In the genomic region with DNA sequence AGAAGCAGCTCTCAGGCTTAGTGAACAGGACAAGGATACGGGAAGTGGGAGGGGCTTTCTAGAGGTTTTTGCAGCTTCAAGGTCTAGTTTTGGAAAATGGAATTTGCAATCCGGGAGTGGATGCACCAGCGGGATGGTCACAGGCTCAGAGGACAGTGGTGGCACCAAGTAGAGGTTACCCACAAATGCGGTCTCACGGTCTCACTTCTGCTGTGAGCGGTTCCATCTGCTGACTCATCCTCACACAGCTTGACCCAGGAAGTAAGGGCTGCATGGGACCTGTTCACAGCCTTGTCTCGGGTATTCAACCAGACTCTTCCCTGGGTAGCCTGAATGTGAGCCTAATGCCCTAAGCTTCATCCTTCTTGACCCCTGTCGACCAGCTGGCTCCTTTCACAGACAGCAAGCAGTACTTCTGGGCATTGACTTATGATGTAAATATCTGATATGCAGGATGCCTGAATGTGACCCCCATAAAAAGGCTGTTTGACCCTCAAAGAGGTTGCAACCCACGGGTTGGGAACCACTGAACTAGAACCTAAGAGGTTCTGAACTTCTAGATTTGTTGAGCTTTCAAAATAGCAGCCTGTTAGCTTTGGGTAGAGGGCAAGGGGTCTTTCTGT, we compare ENCODE assay signal across 12 mouse cellular contexts. TPM values are rescaled to one million over a fixed set of nuclear protein-coding genes. Genes with fewer than 3 reads are reported as not detected.
DNase-seq lines count a peak whose midpoint lies in the region; ATAC-seq and TF ChIP-seq lines count a peak whose summit lies in the region.
"Had no signal": no experiment of that assay in that cellular context is flagged by ENCODE, and none has a peak within 500 bp of the region (broad histone marks: within the 10 kb centered on the region; RNA-seq: fewer than 3 reads in every experiment).

No protein-coding gene starts in this region.

- no peak overlapping the region for H3K9ac ChIP-seq in liver, embryonic 12.5 days
- H3K9ac ChIP-seq in intestine, postnatal 0 days (ENCODE audit: low read depth, low read length) = no peak overlapping the region
- H3K9ac ChIP-seq: heart, embryonic 15.5 days; limb, embryonic 12.5 days had no signal

- 34% methylated on average over 9 of the region's 9 CpGs for WGBS in liver, embryonic 12.5 days (ENCODE audit: insufficient replicate concordance)
- WGBS in intestine, postnatal 0 days = 56% methylated on average over 9 of the region's 9 CpGs

- DNase-seq in adrenal gland, adult (ENCODE audit: inconsistent age in 2 of 2, low spot score in 1 of 2) = peak; percentile 23 to 68
- no peak for DNase-seq in adrenal gland, postnatal 10 days
- DNase-seq in kidney, postnatal 10 days = peak; percentile 16
- DNase-seq in kidney, adult 9 months = no peak
- DNase-seq in right cerebral cortex, adult 2 months (ENCODE audit: low spot score in 2 of 2) = no peak
- DNase-seq: cerebellum, adult 11-12 months had no signal

- H3K27me3 ChIP-seq in liver, embryonic 12.5 days (replicated peaks) = peaks cover 64% of the 10 kb centered on the region
- no peaks in the 10 kb centered on the region for H3K27me3 ChIP-seq in myocyte (ENCODE audit: control insufficient read depth, insufficient read depth, insufficient read length)
- H3K27me3 ChIP-seq in intestine, postnatal 0 days (replicated peaks; ENCODE audit: control insufficient read depth, insufficient read depth, low read length) = no peaks in the 10 kb centered on the region
- H3K27me3 ChIP-seq: heart, embryonic 15.5 days; limb, embryonic 12.5 days had no signal

- H3K4me3 ChIP-seq in liver, embryonic 12.5 days = no peak overlapping the region
- no peak overlapping the region for H3K4me3 ChIP-seq in myocyte
- H3K4me3 ChIP-seq in intestine, postnatal 0 days (ENCODE audit: low read depth, low read length) = no peak overlapping the region
- H3K4me3 ChIP-seq: heart, embryonic 15.5 days; limb, embryonic 12.5 days had no signal

- H3K4me1 ChIP-seq in liver, embryonic 12.5 days = peaks cover 64% of the 10 kb centered on the region
- H3K4me1 ChIP-seq in intestine, postnatal 0 days (replicated peaks; ENCODE audit: control insufficient read depth, insufficient read depth, low read length) = peaks cover 3% of the 10 kb centered on the region; the same call in 1 of the 2 replicates

- no peaks in the 10 kb centered on the region for H3K36me3 ChIP-seq in liver, embryonic 12.5 days
- H3K36me3 ChIP-seq in myocyte (ENCODE audit: control insufficient read depth, insufficient read depth) = no peaks in the 10 kb centered on the region
- H3K36me3 ChIP-seq in intestine, postnatal 0 days (ENCODE audit: control insufficient read depth, insufficient read depth) = no peaks in the 10 kb centered on the region
- H3K36me3 ChIP-seq: heart, embryonic 15.5 days; limb, embryonic 12.5 days had no signal

- no peaks in the 10 kb centered on the region for H3K9me3 ChIP-seq in liver, embryonic 12.5 days (replicated peaks)
- no peaks in the 10 kb centered on the region for H3K9me3 ChIP-seq in intestine, postnatal 0 days (ENCODE audit: control insufficient read depth)
- H3K9me3 ChIP-seq: heart, embryonic 15.5 days; limb, embryonic 12.5 days had no signal

- TF ChIP-seq CTCF in intestine, postnatal 0 days (IDR thresholded peaks at IDR 0.05; ENCODE audit: low read depth) = no peak

- peak overlapping the region; percentile 22; the same call in 1 of the 2 replicates for H3K4me2 ChIP-seq in liver, embryonic 12.5 days
- peak overlapping the region; percentile 34 for H3K4me2 ChIP-seq in myocyte (ENCODE audit: low read depth)
- no peak overlapping the region for H3K4me2 ChIP-seq in intestine, postnatal 0 days (replicated peaks; ENCODE audit: low read depth)
- H3K4me2 ChIP-seq: heart, embryonic 15.5 days; limb, embryonic 12.5 days had no signal

- TF ChIP-seq POLR2A in myocyte (IDR thresholded peaks at IDR 0.05; ENCODE audit: insufficient read length, low read depth) = no peak

- H3K79me2 ChIP-seq in myocyte (ENCODE audit: control insufficient read depth, insufficient read depth) = no peaks in the 10 kb centered on the region

- H3K27ac ChIP-seq in liver, embryonic 12.5 days = 0 out of 2 replicates have a peak overlapping the region, but pooled peaks have one; percentile 20
- no peak overlapping the region for H3K27ac ChIP-seq in intestine, postnatal 0 days (ENCODE audit: low read depth, low read length)
- H3K27ac ChIP-seq: heart, embryonic 15.5 days; limb, embryonic 12.5 days had no signal

- ATAC-seq in liver, embryonic 12.5 days = peak; percentile 69
- ATAC-seq in intestine, postnatal 0 days = no peak
- ATAC-seq: inflammation-experienced regulatory T-cells, adult 6 months had no signal

- H3ac ChIP-seq in myocyte (ENCODE audit: control insufficient read depth, insufficient read length) = no peak overlapping the region

TF ChIP-seq in myocyte, 11 proteins besides CTCF, POLR2A, EP300 and RAD21:
- no peak for TF ChIP-seq TCF3 (IDR thresholded peaks at IDR 0.05; ENCODE audit: insufficient read length, low read depth)
- no peak for TF ChIP-seq TCF12 (IDR thresholded peaks at IDR 0.05; ENCODE audit: insufficient read depth, poor library complexity, severe bottlenecking)
- no peak for TF ChIP-seq MAX (IDR thresholded peaks at IDR 0.05; ENCODE audit: low read depth)
- no peak for TF ChIP-seq MYOG (IDR thresholded peaks at IDR 0.05; ENCODE audit: control insufficient read depth in 1 of 3, insufficient read depth in 1 of 3, insufficient read length in 2 of 3, low read depth in 2 of 3)
- TF ChIP-seq MYOD1 (IDR thresholded peaks at IDR 0.05; ENCODE audit: control insufficient read depth in 1 of 3, insufficient read length in 2 of 3, low read depth in 2 of 3) = no peak
- no peak for TF ChIP-seq SRF (IDR thresholded peaks at IDR 0.05; ENCODE audit: control insufficient read depth, insufficient read length, low read depth)
- no peak for TF ChIP-seq E2F4 (IDR thresholded peaks at IDR 0.05; ENCODE audit: insufficient read depth)
- no peak for TF ChIP-seq REST (IDR thresholded peaks at IDR 0.05; ENCODE audit: insufficient read depth, insufficient read length)
- TF ChIP-seq USF1 (IDR thresholded peaks at IDR 0.05; ENCODE audit: low read depth) = no peak
- TF ChIP-seq POLR2AphosphoS2 (IDR thresholded peaks at IDR 0.05; ENCODE audit: insufficient read length, low read depth) = no peak
- no peak for TF ChIP-seq CEBPB (IDR thresholded peaks at IDR 0.05; ENCODE audit: insufficient read depth, poor library complexity, severe bottlenecking)
TF ChIP-seq in myocyte: peak in this region for 0.

RNA-seq across cellular contexts. Expression of gene Slc30a1, which starts 30.8 kb away (rescaled TPM):
- total RNA-seq in adrenal gland, postnatal 10 days (2021) = 10 to 100 TPM; 16.6 to 21.0 TPM
- 6.0 and 7.2 TPM in 2 replicates for polyA plus RNA-seq in liver, embryonic 12.5 days (2016; fragmentation: Nextera tagmentation; extraction: Ambion mirVana)
- 3.9 TPM for polyA plus RNA-seq in myocyte (2012; fragmentation: generic; extraction: Trizol)
- polyA plus RNA-seq in intestine, postnatal 0 days (2015; fragmentation: Nextera tagmentation; extraction: Ambion mirVana) = 11.6 and 12.8 TPM in 2 replicates

RNA-seq across cellular contexts. Expression of gene Nek2, which starts 54.5 kb away (rescaled TPM):
- total RNA-seq in adrenal gland, postnatal 10 days (2021) = 10 to 100 TPM in 1 of 2 experiments, 1 to 10 TPM in 1; 8.8 to 10.5 TPM
- polyA plus RNA-seq in liver, embryonic 12.5 days (2016; fragmentation: Nextera tagmentation; extraction: Ambion mirVana) = 49.4 and 51.0 TPM in 2 replicates
- 21.2 TPM for polyA plus RNA-seq in myocyte (2012; fragmentation: generic; extraction: Trizol)
- polyA plus RNA-seq in intestine, postnatal 0 days (2015; fragmentation: Nextera tagmentation; extraction: Ambion mirVana) = 10.7 and 11.9 TPM in 2 replicates

Comparison
In these comparisons a context has a peak if more than half of its experiments do, and no peak if none do; other contexts are left out.
1. DNase-seq: peak in adrenal gland, adult (2 of 2) and kidney, postnatal 10 days (single experiment); none in adrenal gland, postnatal 10 days (single experiment), kidney, adult 9 months (single experiment) and right cerebral cortex, adult 2 months (0 of 2).